Mouse (Mus musculus) brain, embryonic 14.5 days (tissue): Measurements from ENCODE around the gene Ddr2.

Experiments
- CTCF ChIP-seq: fragments of 200-500 bp; IDR thresholded peaks from 2 replicates; pipeline ENCODE4 v1.5.1; 2012; ENCODE audit warnings: inconsistent platforms, mild to moderate bottlenecking, moderate library complexity, borderline replicate concordance; ENCODE audit not compliant: insufficient read depth, insufficient read length; ENCODE audit errors: extremely low read depth
- POLR2A ChIP-seq: fragments of 200-500 bp; IDR thresholded peaks from 2 replicates; pipeline ENCODE4 v1.6.1; 2012; ENCODE audit warnings: mild to moderate bottlenecking, inconsistent platforms, borderline replicate concordance; ENCODE audit not compliant: poor library complexity, insufficient read depth, insufficient read length, severe bottlenecking; ENCODE audit errors: extremely low read depth

DNA sequence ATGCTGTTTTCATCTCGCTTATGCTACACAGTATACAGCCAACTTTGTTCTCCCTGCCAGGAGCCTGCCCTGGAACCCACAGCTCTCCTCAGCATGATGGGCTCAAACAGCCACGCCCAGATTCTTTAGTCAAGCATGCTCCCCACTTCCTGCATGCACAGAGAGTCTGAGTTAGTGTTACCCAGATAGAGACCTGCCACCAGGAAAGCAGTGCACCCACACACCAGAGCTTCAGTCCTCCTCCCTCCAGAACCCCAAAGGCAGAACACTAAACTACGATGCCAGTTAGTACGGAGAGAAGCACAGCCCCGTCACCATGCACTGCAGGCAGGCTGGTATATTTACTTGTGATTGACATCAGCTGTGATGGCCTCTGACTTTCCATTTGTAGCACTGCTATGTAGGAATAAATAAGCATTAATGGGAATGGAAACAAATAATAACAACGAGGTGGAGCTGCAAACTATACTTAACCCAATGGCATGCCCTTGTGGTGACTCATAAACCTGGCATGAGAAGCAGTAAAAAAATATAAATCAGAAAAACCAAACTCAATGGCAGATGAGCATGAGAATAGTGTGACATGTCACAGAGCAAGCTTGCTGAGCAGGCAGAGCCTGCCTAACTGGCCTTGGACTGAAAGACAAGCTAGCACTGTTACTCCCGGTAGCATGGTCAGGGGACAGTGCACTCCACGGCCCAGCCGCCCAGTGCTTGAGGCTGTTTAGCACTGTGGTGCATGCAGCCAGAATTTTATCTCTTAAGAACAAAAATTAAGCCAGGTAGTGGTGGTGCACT, 37.3 kb upstream of the Ddr2 start:
- no peak for TF ChIP-seq CTCF
- TF ChIP-seq POLR2A, result no peak
